Mouse (Mus musculus): ENCODE measurements at regions not wholly inside any gene's neighbourhood (a gene's known extent, or its start where the extent isn't known, plus 50 kb on each side); places are given as distances from the start of the nearest gene placed in this dataset.

DNA sequence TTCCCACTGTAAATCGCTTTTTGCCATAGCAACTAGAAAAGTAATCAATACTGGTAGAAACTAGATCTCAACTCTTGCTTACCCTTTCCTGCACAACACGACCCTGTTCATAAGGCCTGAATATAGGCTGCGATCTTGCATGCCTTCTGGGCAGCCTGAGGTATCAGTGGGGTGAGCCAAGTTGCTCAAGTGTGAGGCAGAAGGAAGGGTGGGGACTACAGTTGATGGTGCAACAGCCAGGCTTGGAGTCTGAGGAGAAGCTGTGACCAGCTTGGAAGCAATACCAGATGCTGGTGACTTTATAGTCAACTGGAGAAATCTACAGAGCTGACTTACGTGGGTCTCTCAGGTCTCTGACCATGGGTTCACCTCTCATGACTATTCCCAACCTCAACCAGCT, 123.3 kb downstream of the Bcl2l11 start:
- H3K4me3 ChIP-seq (replicated peaks; ENCODE audit: insufficient read depth, low read depth, low read length): no peak overlapping the region
- no peak for DNase-seq
- 98% methylated on average over 4 of the region's 4 CpGs for WGBS
- no peak overlapping the region for H3K27ac ChIP-seq (ENCODE audit: insufficient read depth, low read length)
- TF ChIP-seq CTCF (IDR thresholded peaks at IDR 0.05; ENCODE audit: borderline replicate concordance, insufficient read depth, low read depth, low read length) (no peak), POLR2A (IDR thresholded peaks at IDR 0.05; ENCODE audit: borderline replicate concordance, insufficient read depth, low read length) (no peak)
- no peaks in the 10 kb centered on the region for H3K27me3 ChIP-seq (ENCODE audit: control insufficient read depth, insufficient read depth, low read length)
- H3K4me1 ChIP-seq (ENCODE audit: control insufficient read depth, insufficient read depth, low read length): peaks cover 2% of the 10 kb centered on the region

DNA sequence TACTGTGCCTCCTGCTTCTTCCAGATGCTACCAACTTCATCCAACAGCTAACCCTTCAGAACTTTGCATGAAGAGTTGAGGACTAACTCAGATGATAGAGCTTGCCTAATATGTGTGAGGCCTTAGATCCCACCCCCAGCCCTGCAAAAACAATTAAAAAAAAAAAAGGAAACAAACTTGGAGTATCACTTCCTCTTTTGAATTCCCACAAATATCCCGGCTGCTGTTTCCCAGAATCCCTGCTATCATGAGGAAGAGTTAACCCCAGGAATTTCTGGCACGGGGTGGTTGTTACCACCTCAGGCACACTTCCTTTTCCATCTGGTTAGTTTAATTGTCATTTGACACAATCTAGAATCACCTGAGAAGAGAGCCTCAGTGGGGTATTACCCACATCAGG, 123.8 kb downstream of the Bcl2l11 start:
- H3K4me1 ChIP-seq (ENCODE audit: control insufficient read depth, insufficient read depth, low read length): peaks cover 2% of the 10 kb centered on the region
- no peak overlapping the region for H3K4me3 ChIP-seq (replicated peaks; ENCODE audit: insufficient read depth, low read depth, low read length)
- no peaks in the 10 kb centered on the region for H3K27me3 ChIP-seq (ENCODE audit: control insufficient read depth, insufficient read depth, low read length)
- TF ChIP-seq POLR2A (IDR thresholded peaks at IDR 0.05; ENCODE audit: borderline replicate concordance, insufficient read depth, low read length) (no peak), CTCF (IDR thresholded peaks at IDR 0.05; ENCODE audit: borderline replicate concordance, insufficient read depth, low read depth, low read length) (no peak)
- no peak overlapping the region for H3K27ac ChIP-seq (ENCODE audit: insufficient read depth, low read length)
- DNase-seq: no peak
- WGBS: 93% methylated on average over 2 of the region's 2 CpGs

DNA sequence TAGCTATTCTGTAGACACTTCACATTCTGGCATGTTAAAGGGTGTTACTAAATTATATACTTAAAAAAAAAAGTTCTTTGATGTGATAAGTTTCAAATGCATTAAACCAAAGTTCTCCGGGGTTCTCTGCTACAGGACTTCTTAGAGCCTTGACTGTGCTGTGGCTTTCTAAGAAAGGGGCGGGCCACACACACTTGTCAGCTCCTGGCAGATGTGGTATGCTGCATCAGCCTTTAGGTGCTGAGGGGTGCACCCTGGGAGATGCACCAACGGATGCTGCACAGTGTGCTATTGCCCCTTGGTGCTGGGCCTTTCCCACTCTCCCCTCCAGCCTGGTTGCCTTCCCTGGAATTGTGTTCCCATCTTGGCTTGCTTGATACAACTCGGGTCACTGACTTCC, 125.0 kb downstream of the Bcl2l11 start:
- no peak overlapping the region for H3K27ac ChIP-seq (ENCODE audit: insufficient read depth, low read length)
- no peaks in the 10 kb centered on the region for H3K4me1 ChIP-seq (ENCODE audit: control insufficient read depth, insufficient read depth, low read length)
- 87% methylated on average over 4 of the region's 4 CpGs for WGBS
- no peak for DNase-seq
- no peaks in the 10 kb centered on the region for H3K27me3 ChIP-seq (ENCODE audit: control insufficient read depth, insufficient read depth, low read length)
- no peak overlapping the region for H3K4me3 ChIP-seq (replicated peaks; ENCODE audit: insufficient read depth, low read depth, low read length)
- no peak for TF ChIP-seq POLR2A (IDR thresholded peaks at IDR 0.05; ENCODE audit: borderline replicate concordance, insufficient read depth, low read length)
- no peak for TF ChIP-seq CTCF (IDR thresholded peaks at IDR 0.05; ENCODE audit: borderline replicate concordance, insufficient read depth, low read depth, low read length)

DNA sequence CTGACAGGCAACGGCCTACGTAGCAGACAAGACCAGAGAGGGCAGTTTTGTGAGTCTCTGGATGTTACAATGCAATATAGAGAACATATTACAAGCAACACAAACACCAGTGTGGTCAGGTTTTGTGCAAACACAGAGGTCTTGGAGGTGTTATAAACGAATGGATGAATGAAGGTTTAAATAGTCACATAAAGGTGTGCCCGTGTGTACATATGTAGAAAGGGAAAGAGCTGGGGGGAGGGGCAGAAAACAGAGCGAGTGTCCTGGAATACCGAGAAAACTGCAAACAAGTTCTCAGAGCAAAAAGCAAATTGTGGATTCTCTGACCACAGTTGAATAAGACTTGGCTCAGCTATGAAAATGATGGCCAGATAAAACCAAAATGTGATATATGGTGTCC, 130.8 kb downstream of the Bcl2l11 start:
- whole genome bisulfite sequencing: 89% methylated on average over 6 of the region's 6 CpGs
- Histone ChIP-seq H3K27ac (ENCODE audit: insufficient read depth, low read length) (no peak overlapping the region), H3K4me1 (ENCODE audit: control insufficient read depth, insufficient read depth, low read length) (no peaks in the 10 kb centered on the region), H3K4me3 (replicated peaks; ENCODE audit: insufficient read depth, low read depth, low read length) (no peak overlapping the region), H3K27me3 (ENCODE audit: control insufficient read depth, insufficient read depth, low read length) (no peaks in the 10 kb centered on the region)
- TF ChIP-seq CTCF (IDR thresholded peaks at IDR 0.05; ENCODE audit: borderline replicate concordance, insufficient read depth, low read depth, low read length) (no peak), POLR2A (IDR thresholded peaks at IDR 0.05; ENCODE audit: borderline replicate concordance, insufficient read depth, low read length) (no peak)
- DNase-seq: no peak

DNA sequence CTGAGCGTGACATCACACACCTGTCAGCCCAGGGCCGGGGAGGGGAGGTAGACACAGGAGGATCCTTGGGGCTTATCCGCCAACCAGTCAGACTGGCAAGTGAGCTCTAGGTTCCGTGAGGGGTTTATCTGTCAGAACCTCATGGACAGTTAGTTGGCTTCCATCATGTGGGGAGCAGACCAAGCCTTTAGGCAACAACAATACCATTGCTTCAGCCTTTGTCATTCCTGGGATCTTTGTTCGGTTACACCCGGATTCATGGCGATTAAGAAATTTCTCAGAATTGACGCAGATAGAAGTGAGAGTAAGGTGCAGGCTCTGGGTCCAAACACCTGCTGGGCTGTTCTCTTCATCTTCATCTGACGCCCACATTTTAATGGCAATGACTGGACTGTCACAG, 131.4 kb downstream of the Bcl2l11 start:
- Histone ChIP-seq H3K27me3 (ENCODE audit: control insufficient read depth, insufficient read depth, low read length) (no peaks in the 10 kb centered on the region), H3K27ac (ENCODE audit: insufficient read depth, low read length) (no peak overlapping the region), H3K4me3 (replicated peaks; ENCODE audit: insufficient read depth, low read depth, low read length) (no peak overlapping the region), H3K4me1 (ENCODE audit: control insufficient read depth, insufficient read depth, low read length) (no peaks in the 10 kb centered on the region)
- TF ChIP-seq CTCF (IDR thresholded peaks at IDR 0.05; ENCODE audit: borderline replicate concordance, insufficient read depth, low read depth, low read length) (no peak), POLR2A (IDR thresholded peaks at IDR 0.05; ENCODE audit: borderline replicate concordance, insufficient read depth, low read length) (no peak)
- DNase-seq: no peak
- 89% methylated on average over 9 of the region's 9 CpGs for WGBS

DNA sequence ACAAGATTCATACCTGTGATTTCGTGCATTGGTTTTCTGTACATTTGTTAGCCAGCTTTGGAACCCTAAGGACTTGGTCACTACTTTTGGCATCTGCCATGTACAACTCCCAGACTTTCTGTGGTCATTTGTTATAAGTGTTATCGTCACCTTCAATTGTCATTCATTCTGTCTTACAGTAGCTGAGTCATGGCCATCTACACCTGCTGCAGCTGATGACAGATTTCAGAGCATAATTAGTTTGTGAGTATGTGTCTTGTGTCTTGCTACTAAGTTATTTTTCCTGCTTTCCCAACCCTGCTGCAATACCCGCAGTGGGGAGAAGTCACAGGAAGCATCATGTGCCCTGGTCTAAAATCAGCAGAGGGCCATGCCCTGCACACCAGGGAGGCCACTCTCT, 138.0 kb downstream of the Bcl2l11 start:
- Histone ChIP-seq H3K4me1 (ENCODE audit: control insufficient read depth, insufficient read depth, low read length) (no peaks in the 10 kb centered on the region), H3K27me3 (ENCODE audit: control insufficient read depth, insufficient read depth, low read length) (no peaks in the 10 kb centered on the region), H3K4me3 (replicated peaks; ENCODE audit: insufficient read depth, low read depth, low read length) (no peak overlapping the region), H3K27ac (ENCODE audit: insufficient read depth, low read length) (no peak overlapping the region)
- TF ChIP-seq CTCF (IDR thresholded peaks at IDR 0.05; ENCODE audit: borderline replicate concordance, insufficient read depth, low read depth, low read length) (no peak), POLR2A (IDR thresholded peaks at IDR 0.05; ENCODE audit: borderline replicate concordance, insufficient read depth, low read length) (no peak)
- WGBS: 93% methylated on average over 3 of the region's 3 CpGs
- no peak for DNase-seq

DNA sequence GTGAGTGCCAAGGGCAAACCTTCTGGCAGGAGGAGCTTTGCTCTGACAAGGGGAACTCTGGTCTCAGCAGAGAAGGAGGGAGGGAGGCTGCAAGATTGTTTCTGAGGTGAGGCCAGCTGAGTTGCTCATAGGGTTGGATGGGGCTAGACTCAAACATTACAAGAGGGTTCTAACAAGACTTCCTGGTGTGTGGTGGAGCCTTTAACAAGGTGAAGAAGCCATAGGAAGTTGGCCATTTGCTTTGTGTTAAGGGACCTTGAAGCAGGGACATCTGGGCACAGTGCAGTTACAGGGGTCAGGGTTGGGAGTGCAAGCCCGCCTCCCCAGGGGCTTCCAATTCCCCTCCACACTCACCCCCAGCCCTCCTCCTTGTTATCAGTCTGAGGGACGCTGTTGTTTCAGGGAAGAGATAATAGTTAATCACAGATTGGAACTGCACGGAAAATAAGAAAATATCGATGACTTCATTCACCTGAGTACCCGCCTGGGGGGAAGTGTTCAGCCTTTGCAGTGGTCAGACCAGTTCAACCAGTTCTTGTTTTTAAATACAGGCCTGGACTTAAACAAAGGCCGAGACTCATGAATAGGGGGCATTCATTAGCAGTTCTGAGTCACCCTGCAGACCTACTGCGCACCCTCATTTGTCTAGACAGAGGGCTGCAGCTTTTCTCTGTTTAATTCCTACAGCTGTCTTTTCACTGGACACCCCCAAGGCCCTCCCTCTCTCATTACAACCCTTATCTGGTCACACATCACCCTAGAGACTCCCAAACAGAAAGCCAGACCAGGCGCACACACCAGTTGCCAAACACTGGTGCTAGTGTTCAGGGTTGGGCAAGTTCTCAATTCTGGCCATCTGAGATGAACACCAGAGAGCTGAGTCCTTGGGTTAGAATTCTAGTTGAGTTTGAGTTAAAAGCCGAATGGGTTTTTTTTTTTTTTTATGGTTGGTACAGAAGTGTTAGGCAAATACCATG, 139.5 kb downstream of the Bcl2l11 start:
- 76% methylated on average over 9 of the region's 9 CpGs for WGBS
- Histone ChIP-seq H3K27ac (ENCODE audit: insufficient read depth, low read length) (no peak overlapping the region), H3K4me3 (replicated peaks; ENCODE audit: insufficient read depth, low read depth, low read length) (no peak overlapping the region), H3K4me1 (ENCODE audit: control insufficient read depth, insufficient read depth, low read length) (no peaks in the 10 kb centered on the region), H3K27me3 (ENCODE audit: control insufficient read depth, insufficient read depth, low read length) (no peaks in the 10 kb centered on the region)
- TF ChIP-seq POLR2A (IDR thresholded peaks at IDR 0.05; ENCODE audit: borderline replicate concordance, insufficient read depth, low read length): no peak
- no peak for TF ChIP-seq CTCF (IDR thresholded peaks at IDR 0.05; ENCODE audit: borderline replicate concordance, insufficient read depth, low read depth, low read length)
- DNase-seq: no peak

Data from cerebellum, adult 2 months (tissue).